Mouse (Mus musculus): ENCODE data around the gene Gm20547. TPM values are rescaled to one million over a fixed set of nuclear protein-coding genes. Genes with fewer than 3 reads are reported as not detected.
"Not testable (repeated sequence)": the region's sequence is repeated elsewhere in the genome, so short reads cannot be mapped to it uniquely, and the experiment has no call there.

Gene Gm20547
- total RNA-seq, 2 experiments from 2014 or later, result not detected

DNA sequence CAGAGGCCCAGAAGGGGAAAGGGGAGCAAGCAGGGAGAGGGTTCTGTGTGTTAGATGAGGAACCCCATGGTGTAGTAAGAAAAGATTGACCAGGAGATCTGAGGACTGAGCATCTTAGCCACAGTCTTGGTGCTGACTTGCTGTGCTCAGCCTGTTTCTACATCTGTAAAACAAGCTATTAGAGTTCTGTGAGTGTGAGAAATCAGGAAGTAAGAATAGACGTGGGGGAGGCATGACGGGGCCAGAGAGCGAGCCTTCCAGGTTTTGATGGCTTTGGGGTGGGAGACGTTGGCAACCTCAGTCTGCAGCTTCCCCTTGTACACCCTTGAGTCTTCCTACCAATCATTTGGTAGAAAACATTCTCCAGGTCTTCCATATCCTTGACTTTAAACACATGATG, 23.2 kb downstream of the Gm20547 start:
- no peak for DNase-seq
- intact Hi-C loops (cut with DNase I), result no loop called here

DNA sequence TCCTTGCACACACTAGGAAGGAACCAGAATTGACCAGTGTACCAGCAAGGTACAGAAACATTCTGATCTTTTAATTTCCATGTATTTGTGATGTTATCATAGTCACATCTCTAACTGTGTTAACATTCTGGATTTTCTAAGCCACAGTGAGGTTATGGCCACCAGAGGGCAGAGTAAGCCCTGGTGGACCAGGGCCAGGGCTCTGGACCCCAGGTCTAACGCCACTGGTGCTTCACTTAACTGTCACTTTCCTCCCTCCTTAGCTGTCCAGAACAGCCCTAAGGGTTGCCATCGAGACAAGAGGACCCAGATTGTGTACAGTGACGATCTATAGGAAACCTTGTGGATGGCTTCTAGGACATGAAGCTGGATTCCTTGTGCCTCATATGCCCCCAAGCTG, 26.0 kb downstream of the Gm20547 start:
- intact Hi-C loops (cut with DNase I), result no loop called here
- DNase-seq, result peak; percentile 59

DNA sequence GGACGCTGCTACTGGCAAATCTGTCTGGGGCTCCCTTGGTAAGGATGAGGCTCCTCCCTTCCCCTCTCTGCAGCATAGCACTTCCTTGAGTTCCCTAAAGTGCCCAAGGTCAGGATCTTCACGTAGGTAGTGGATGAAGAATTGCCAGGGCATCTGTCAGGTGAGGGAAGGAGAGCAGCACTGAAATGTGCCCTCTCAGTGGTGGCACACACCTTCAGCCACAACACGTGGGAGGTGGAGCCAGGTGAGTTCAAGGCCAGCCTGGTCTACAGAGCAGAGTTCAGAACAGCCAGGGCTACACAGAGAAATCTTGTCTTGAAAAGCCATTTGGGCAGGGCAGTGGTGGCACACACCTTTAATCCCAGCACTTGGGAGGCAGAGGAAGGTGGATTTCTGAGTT, 27.1 kb downstream of the Gm20547 start:
- intact Hi-C loops (cut with DNase I), result loop anchor here (5.0 kb wide), 1 partner anchor 38 kb away; no protein-coding TSS in a partner anchor
- no peak for DNase-seq

DNA sequence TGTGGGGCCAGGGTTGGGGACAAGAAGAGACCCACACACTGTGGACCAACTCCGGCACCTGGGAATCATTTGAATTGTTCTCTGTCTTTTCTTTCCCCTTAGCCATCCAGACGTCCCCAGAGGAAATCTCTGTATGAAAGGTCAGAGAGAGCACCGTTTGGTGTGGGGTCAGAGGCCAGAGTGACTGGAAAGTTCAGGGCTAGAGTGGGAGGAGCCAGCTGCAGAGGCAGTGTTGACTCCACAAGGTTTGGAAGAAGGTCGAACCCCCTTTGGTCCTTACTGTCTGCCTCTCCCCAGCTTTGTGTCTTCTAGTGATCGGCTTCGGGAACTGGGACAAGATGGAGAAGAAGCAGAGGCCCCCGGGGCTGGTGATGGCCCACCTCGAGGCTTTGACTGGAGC, 28.3 kb downstream of the Gm20547 start:
- intact Hi-C loops (cut with DNase I), result loop anchor here (5.0 kb wide), 1 partner anchor 39 kb away; no protein-coding TSS in a partner anchor
- no peak for DNase-seq

DNA sequence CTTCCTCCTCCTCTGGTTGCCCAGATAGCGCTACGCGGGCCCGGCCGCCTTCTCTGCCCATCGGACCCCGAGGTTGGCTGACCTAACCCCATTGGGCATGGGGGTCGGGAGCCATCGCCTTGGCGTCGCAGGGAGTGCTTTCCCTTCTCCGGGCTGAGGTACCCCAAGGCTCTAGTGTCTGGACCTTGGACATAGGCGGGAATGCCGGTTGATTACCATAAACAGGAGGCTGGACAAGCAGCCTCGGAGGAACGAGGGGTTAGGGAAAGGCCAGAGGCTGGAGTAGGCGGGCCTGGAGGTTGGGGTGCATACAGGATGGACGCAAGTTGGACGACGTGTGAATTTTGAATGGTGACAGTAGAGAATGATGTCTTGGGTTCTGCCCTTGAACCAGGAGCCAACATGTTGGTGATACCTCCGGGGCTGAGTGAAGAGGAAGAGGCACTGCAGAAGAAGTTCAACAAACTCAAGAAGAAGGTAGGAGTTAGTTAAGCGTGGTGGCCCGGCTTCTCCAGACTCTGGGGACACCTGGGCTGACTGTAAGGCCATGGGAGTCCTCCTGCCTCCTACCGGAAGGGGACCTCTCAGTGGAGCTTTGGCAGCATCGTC, 31.2 kb downstream of the Gm20547 start:
- intact Hi-C loops (cut with DNase I), result loop anchor here (5.0 kb wide), 1 partner anchor 42 kb away; no protein-coding TSS in a partner anchor
- DNase-seq, result no peak

DNA sequence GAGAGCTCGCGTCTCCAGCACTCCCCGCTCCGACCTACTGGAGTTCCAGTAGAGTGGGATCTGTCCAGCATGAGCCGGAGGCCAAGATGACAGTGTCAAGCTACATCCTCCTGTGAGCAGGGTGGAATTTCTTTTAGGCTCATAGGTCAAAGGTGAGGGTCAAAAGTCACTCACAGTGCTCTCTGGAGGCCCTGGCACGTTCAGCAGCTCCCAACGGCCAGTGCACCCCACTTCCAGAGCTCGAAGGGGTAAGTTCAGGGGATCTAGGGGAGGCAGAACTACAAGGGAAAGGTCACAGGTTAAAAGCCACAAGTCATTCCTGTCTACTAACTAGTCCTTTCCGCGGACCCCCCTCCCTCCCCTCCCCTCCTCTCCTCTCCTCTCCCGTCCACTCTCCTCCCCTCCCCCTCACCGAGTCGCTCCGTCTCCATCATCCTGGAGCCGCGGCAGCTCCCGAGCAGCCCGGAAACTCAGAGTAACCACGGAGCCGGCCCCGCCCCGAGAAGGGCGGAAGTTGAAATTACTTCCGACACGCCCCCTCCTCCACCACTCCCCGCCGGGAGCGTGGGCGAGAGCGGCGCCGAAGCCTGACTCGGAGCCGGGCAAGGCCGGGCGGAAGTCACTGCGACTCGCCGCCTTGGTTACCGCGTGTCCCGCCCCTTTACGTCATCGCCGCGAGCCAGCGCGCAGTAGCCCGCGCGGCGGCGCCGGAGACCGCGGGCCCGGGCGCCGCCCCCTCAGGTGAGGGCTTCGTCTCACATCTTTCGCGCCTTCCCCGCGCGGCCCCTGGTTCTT, 31.9 kb downstream of the Gm20547 start, which contains the start of the genes Skiv2l and Nelfe:
Skiv2l (minus strand) TSS at position 489 of the 795 bp plus-strand sequence.
Nelfe (plus strand) TSS at position 670 of the 795 bp plus-strand sequence.
- DNase-seq, result peak; percentile 99
- intact Hi-C loops (cut with DNase I), result loop anchor here (5.0 kb wide), 1 partner anchor 42 kb away; no protein-coding TSS in a partner anchor

DNA sequence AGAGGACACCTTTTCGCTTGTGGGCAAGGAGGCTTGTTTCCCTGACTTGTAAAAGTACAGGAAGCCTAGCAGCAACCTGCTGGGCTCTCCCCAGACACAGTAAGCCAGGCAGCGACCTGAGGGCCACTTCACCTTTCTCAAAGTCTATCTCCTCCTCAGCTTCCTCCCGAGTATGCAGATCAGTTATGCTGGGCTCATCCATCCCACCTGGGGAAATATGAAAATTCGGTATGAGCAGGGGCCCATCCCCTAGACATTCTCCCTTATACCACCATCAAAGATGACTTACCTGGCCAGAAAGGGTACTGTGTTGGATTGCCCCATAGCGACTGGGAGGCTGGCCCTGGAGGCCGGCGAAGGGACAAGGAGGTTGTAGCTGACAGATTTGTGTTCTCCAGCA, 34.2 kb downstream of the Gm20547 start:
- DNase-seq, result no peak
- intact Hi-C loops (cut with DNase I), result no loop called here

DNA sequence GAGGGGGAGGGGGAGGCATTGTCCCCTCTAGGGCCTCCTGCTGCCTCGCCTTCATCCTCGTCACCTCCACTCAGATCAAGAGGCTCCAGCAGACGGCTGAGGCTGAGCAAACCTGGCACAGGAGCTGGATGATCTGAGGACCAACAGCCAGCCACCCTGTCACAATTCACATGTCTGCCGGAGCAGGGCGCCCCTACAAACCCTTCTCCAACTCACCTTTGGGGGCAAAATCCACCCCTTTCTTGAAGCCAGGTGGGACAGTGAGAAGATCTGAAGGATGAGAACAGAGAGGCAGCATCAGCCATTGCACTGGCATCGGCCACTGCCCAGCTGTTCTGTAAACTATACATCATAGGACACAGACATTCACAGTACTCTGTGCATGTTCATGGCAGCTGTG, 34.6 kb downstream of the Gm20547 start:
- intact Hi-C loops (cut with DNase I), result no loop called here

DNA sequence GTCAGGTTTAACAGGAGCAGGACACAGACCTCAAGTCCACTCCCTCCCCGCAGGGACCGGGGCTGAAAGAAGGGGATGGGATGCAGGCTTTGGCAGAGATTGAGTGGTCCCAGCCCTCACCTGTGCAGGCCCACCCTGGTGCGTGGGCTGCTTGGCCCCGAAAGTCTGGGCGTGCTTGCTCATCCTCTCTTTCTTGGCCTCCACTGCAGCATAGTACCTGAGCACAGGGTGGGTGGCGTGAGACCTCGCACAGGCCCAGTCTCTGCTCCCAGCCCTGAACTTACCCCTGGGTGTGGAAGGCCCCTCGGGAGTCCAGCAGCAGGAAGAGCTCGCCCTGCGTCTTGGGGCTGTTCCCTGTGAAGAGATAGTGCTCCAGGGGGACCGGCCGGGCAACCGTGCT, 37.0 kb downstream of the Gm20547 start:
- intact Hi-C loops (cut with DNase I), result no loop called here
- DNase-seq, result no peak

More for the DNA sequence above, 34.6 kb downstream of the Gm20547 start:
- DNase-seq, result no peak

DNA sequence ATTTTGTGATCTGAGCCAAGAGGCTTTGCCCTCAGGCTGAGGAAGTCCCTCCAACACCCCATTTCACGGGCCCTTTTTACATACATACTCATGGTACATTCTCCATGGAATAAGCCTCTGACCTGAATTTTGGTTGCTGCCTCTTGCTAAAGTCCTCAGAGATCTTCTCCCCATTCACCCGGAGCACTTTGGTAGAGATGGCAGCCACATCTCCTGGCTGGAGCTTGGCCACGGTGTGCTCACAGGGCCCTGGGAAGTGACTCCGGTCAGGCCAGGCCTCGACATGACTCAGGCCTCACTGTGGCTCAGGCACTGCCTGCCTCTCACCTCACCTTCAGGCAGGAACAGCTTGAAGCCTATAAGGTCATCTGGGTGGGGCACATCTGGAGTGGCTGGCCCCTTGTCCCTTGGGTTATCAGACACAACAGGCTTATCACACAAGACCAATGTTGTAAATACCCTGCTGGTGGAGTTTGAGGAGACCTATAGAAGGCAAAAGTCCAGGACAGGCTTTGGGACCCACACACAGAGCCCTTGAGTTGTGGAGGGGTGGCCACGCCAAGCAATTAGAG, 41.0 kb downstream of the Gm20547 start:
- intact Hi-C loops (cut with DNase I), result no loop called here
- no peak for DNase-seq

DNA sequence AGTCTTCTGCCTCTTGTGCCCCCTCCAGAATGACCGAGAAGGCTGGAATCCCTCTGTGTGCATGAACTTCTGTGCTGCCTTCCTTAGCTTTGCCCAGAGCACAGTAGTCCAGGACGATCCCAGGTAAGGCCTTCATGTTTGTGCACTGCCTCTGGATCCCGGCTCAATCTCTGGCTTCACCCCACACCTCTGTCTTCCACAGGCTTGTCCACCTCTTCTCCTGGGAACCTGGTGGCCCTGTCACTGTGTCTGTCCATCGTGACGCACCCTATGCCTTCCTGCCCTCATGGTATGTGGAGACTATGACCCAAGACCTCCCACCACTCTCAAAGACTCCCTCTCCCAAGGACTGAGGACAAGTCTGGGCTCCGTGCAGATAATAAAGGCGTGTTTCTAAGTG, 43.1 kb downstream of the Gm20547 start:
- no peak for DNase-seq
- intact Hi-C loops (cut with DNase I), result loop anchor here (5.0 kb wide), 1 partner anchor 186 kb away; no protein-coding TSS in a partner anchor

DNA sequence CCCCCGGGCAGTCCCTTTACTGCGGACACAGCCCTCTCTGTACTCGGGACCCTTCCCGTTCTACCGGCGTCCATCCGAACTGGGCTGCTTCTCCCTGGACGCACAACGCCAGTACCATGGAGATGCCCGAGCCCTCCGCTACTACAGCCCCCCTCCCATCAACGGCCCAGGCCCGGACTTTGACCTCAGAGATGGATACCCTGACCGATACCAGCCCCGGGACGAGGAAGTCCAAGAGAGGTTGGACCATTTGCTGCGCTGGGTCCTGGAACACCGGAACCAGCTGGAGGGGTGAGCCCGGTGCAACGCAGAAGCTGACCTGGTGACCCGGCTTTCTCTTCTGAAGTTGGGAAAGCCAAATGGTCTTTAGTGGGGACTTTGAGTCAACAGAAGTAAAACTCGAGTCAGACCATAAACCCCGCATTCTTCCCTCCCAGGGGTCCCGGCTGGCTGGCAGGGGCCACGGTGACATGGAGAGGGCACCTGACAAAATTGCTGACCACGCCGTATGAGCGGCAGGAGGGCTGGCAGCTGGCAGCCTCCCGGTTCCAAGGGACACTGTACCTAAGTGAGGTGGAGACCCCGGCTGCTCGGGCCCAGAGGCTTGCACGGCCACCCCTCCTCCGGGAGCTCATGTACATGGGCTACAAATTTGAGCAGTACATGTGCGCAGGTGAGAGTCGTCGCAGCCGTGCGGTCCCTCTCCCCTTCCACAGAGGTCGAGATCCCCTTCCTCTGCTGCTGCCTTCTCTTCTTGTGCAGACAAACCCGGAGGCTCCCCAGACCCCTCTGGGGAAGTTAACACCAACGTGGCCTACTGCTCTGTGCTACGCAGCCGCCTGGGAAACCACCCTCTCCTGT, 44.1 kb downstream of the Gm20547 start:
- peak; percentile 23 for DNase-seq

DNA sequence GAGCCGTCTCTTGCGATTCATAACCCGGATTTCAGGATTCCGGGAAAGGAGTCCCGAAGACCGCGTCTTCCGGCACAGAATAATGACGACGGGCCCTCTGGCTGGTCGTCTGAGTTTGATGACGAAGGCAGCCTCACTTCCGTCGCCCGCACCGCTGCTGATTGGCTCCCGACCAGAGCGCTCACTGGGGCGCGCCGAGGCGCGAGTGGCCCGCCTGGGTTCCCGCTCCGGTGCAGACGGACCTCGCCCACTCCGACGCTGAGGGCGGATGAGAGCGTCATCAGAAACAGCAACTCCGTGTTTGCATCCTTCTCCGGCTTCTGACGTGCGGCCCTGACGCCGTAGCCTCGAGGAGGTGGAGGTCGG, 45.0 kb downstream of the Gm20547 start, which contains the start of the genes Stk19 and Dxo:
Stk19 (minus strand) TSS at position 90 of the 366 bp plus-strand sequence.
Dxo (plus strand) TSS at position 164 of the 366 bp plus-strand sequence.
- peak; percentile 97 for DNase-seq
- intact Hi-C loops (cut with DNase I), result loop anchor here (5.0 kb wide), 1 partner anchor 185 kb away; no protein-coding TSS in a partner anchor

More for the DNA sequence above, 44.1 kb downstream of the Gm20547 start:
- intact Hi-C loops (cut with DNase I), result loop anchor here (5.0 kb wide), 1 partner anchor 185 kb away; no protein-coding TSS in a partner anchor

DNA sequence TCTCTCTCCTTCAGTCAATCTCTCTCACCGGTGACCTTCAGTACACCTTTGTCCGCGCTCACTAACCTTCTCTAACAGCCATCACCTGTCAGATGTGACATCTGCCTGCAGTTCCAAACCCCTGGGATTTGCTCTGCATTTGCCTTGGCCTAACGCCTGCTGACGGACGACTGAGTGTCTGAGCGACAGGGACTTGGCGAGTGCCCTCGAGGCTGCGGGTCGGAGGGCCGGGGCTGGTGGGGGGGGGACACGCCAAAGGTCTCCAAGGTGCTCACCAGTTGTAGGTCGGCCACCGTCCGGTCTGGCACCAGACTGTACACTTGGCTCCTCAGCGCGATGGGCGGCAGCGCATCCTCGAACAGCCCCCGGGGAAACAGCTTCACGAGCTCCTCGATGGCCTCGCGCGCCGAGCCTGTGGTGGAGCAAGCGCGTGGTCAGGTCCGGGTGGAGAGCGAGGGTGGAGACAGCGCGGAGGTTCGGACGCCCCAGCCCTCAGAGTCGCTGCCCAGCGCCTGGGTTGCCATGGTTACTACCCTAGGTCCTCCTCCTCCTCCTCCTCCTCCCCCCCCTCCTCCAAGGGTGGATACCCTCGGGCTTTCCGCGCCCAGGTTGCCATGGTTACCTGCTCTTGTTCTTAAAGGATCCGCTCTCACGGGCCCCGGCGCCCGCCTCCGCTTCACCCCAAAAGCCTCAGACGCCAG, 45.5 kb downstream of the Gm20547 start:
- no peak for DNase-seq
- intact Hi-C loops (cut with DNase I), result loop anchor here (5.0 kb wide), 1 partner anchor 184 kb away; no protein-coding TSS in a partner anchor

DNA sequence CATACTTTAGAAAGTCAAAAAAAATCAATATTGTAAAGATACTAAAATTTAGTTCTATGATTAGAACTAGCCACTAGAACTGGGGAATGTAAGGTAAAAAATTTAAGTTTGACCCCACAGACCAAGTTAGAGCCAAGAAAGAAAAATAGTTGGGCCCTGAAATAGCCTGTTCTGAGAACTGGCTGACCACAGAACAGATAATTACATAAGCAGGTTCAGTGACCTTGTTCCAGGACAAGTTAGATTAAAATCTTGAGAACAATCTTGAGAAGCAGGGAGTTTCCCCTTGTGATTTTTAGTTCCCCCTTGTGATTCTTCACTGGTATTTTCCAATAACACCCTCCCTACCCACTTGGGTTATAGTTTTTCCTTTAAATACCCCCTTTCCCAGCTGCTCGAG, 51.1 kb downstream of the Gm20547 start:
- DNase-seq; intact Hi-C loops (cut with DNase I): not testable (repeated sequence)

DNA sequence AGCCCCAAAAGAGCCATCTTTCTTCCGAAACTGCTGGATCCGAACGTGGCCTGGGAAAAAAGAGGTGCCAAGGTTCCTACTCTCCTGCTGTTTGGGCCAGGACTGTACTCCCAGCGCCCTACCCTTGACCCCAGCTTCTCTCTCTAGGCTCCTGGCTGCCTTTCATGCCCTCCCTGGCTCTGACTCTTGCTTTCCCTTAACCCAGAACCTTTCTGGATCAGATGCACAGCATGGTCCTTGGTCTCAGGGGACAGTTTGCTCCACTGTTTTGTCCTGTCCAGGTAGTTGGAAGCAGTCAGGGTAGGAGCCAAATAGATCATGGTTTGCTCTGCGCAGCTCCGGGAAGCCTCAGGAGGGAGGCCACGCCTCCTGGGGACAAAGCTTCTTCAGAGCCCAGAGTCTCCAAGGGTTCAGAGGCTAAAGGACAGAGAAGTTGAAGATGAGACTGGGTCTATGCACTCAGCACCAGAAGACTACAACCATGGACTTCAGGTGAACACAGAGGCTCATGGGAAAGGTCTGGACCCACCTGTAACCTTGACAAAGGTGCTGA, 66.9 kb downstream of the Gm20547 start:
- no peak for DNase-seq
- intact Hi-C loops (cut with DNase I), result no loop called here

DNA sequence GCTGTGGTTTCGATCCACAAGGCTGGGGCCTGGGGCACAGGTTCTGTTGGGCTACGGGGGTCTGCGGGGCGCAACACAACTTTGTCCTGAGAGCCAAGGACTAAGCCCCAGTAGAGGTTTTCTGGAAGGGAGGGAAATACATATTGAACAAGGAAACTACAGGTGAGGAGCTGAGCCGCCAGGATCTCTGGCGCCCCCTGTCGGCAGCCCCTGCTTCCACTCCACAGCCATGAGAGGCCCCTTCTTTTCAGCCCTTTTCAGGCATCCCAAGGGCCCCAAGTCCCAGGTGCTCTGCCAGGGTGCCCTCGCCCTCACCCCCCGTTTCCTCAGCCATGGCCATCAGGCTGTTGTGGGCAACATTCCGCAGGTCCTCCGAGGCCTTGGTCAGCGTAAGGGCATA, 68.1 kb downstream of the Gm20547 start:
- peak; percentile 35 for DNase-seq
- intact Hi-C loops (cut with DNase I), result not testable (repeated sequence)

DNA sequence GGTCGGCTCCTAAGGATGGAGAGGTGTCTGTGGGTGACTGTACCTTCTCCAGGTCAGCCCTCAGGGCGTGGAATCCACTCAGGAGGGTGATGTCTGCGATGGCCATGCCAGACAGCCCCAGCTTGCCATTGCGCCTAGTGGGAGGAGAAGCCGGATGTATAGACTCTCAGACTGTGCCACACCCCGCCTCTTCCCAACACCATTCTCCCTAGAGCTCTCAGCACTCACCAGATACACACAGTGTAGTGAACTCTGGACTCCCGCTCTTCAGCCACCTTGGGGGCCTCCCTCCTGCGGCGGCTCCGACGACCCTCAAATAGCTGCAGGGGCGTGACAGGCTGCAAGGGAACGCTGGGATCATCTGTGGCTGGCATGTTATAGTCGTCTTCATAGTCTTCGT, 70.6 kb downstream of the Gm20547 start:
- no peak for DNase-seq
- intact Hi-C loops (cut with DNase I), result no loop called here

DNA sequence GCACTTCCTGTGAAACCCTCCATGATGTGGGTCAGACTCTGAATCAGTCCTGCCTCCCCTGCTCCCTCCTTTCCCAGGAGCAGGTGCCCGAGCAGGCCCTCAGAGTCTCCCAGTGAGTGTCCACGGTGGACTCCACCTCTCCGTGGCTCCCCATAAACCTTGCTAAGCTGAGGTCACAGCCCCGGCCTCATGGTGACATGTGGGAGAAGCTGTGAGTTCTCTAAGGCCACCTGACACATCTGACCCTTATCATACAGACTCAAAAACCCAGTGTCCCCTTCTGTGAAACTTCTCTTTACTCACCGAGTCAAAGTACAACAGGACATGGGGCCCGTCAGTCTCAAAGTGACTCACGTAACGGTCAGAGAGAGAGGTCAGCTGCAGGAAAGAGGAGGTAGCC, 71.0 kb downstream of the Gm20547 start:
- intact Hi-C loops (cut with DNase I); DNase-seq: not testable (repeated sequence)

All from left cerebral cortex, postnatal 4 days (tissue).